Mouse (Mus musculus): ENCODE data around the gene Rere. TPM values are rescaled to one million over a fixed set of nuclear protein-coding genes. Genes with fewer than 3 reads are reported as not detected.
A peak's percentile ranks its signal among the peaks of the same experiment; 100 is the strongest.

Gene Rere
- total RNA-seq (2012; rRNA removed) (4.1 and 5.8 TPM in 2 replicates), polyA plus RNA-seq (2012; ENCODE audit: insufficient read depth in 1 of 2, insufficient read length in 2 of 2, low read depth in 1 of 2, low replicate concordance in 2 of 2, missing spikeins in 1 of 2) (10 to 100 TPM in 1 of 2 experiments, not detected in 1; 31.8 TPM)

DNA sequence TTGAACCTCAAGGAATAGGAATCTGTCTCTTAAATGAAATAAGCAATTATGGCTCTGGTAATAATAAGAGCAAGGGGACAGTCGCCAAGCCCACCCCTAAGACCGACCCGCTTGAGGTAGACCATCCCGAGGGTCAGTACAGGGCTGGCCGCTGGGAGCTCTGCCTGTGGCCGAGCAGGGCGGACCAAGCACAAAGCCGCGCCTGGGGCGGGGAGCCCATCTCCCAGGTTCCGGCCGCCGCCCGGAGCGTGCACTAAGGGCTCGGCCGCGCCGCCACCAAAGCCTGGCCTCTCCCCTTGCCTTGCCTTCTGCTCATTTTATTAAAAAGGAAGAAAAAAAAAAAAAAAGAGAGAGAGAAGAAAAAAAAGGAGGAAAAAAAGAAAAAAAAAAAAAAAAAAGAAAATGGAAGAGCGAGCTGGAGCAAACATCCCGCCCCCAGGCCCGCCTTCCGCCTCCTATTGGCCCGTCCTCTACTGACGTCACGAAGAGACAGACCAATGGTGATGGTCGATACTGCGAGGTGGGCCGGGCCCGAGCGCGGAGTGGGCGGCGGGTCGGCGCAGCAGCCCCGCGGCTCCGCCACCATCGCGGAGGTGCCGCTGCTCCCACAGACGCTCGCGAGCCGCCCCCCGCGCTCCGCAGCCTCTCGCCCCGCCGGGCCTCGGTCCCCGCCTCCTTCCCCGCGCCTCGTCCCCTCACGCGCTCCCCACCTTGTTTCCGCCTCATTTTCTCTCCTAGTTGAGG is at the start of gene Rere:
Gene Rere (plus strand): TSS at position 629 of the 744 bp plus-strand sequence.
- Histone ChIP-seq H3K27ac (ENCODE audit: control insufficient read depth, low read depth, low read length) (peak within 1 kb of the TSS; percentile 85), H3K9ac (ENCODE audit: control insufficient read depth, low read depth, low read length, poor library complexity, severe bottlenecking) (peak within 1 kb of the TSS; percentile 86), H3K4me3 (ENCODE audit: control insufficient read depth in 1 of 2, insufficient read depth in 1 of 2, low read depth in 2 of 2, low read length in 2 of 2) (peak within 1 kb of the TSS; percentile 84 to 86), H3K9me3 (replicated peaks; ENCODE audit: insufficient read depth, low read length) (no peaks in the 10 kb centered on the region), H3K79me2 (ENCODE audit: control insufficient read depth, insufficient read depth, low read length, poor library complexity) (peaks cover 25% of the 10 kb centered on the region), H3K27me3 (ENCODE audit: control insufficient read depth in 1 of 2, insufficient read depth in 2 of 2, low read length in 2 of 2) (no peaks in the 10 kb centered on the region), H3K36me3 (ENCODE audit: control insufficient read depth in 1 of 2, insufficient read depth in 2 of 2, low read length in 2 of 2) (peaks cover 0 to 16% of the 10 kb centered on the region in 2 experiments; a peak in 2 of 4 replicates), H3K4me1 (ENCODE audit: control insufficient read depth in 1 of 2, insufficient read depth in 2 of 2, low read length in 2 of 2) (peaks cover 5 to 12% of the 10 kb centered on the region in 2 experiments)
- DNase-seq (ENCODE audit: low read depth, low spot score) = peak; percentile 95
- peak; percentile 85 for TF ChIP-seq POLR2AphosphoS2 (IDR thresholded peaks at IDR 0.05; ENCODE audit: low read length)
- no peak for TF ChIP-seq UBTF (IDR thresholded peaks at IDR 0.05; ENCODE audit: borderline replicate concordance, insufficient read depth, low read depth, low read length)
- no peak for TF ChIP-seq MYB (IDR thresholded peaks at IDR 0.05; ENCODE audit: low read depth, low read length)
- peak; percentile 90 for TF ChIP-seq NELFE (IDR thresholded peaks at IDR 0.05; ENCODE audit: low read depth, low read length)
- peak; percentile 97 for TF ChIP-seq ZNF384 (IDR thresholded peaks at IDR 0.05; ENCODE audit: low read depth, low read length)
- peak; percentile 81 for TF ChIP-seq HCFC1 (IDR thresholded peaks at IDR 0.05; ENCODE audit: low read depth, low read length)
- TF ChIP-seq ELF1 (IDR thresholded peaks at IDR 0.05; ENCODE audit: low read depth, low read length) = peak; percentile 53; the same call in 1 of the 2 replicates
- TF ChIP-seq CTCF (IDR thresholded peaks at IDR 0.05 in 2 of 3, conservative IDR thresholded peaks at IDR 0.05 in 1 of 3; ENCODE audit: control insufficient read depth in 1 of 3, insufficient read depth in 1 of 3, low read depth in 2 of 3, low read length in 3 of 3, poor library complexity in 1 of 3, severe bottlenecking in 1 of 3) = no peak
- TF ChIP-seq ZMIZ1 (IDR thresholded peaks at IDR 0.05; ENCODE audit: low read depth, low read length) = peak; percentile 79
- TF ChIP-seq MAZ (IDR thresholded peaks at IDR 0.05; ENCODE audit: low read depth, low read length) = no peak
- no peak for TF ChIP-seq EP300 (IDR thresholded peaks at IDR 0.05; ENCODE audit: low read depth in 1 of 2, low read length in 2 of 2)
- peak; percentile 75 to 88; a peak in 2 of 4 replicates for TF ChIP-seq POLR2A (IDR thresholded peaks at IDR 0.05; ENCODE audit: control insufficient read depth in 1 of 2, insufficient read depth in 1 of 2, low read depth in 1 of 2, low read length in 2 of 2, poor library complexity in 1 of 2)
- TF ChIP-seq BHLHE40 (IDR thresholded peaks at IDR 0.05; ENCODE audit: borderline replicate concordance, low read depth, low read length) = no peak
- TF ChIP-seq TAL1 (IDR thresholded peaks at IDR 0.05; ENCODE audit: low read length) = no peak
- TF ChIP-seq NRF1 (IDR thresholded peaks at IDR 0.05; ENCODE audit: insufficient read depth, low read depth, low read length, poor library complexity, severe bottlenecking) = peak; percentile 48; the same call in 1 of the 2 replicates
- TF ChIP-seq RAD21 (IDR thresholded peaks at IDR 0.05; ENCODE audit: low read depth, low read length) = no peak
- peak; percentile 56; the same call in 1 of the 2 replicates for TF ChIP-seq MYC (IDR thresholded peaks at IDR 0.05; ENCODE audit: low read depth, low read length)
- peak; percentile 15; the same call in 1 of the 2 replicates for TF ChIP-seq ETS1 (IDR thresholded peaks at IDR 0.05; ENCODE audit: low read depth, low read length)
- TF ChIP-seq CHD2 (IDR thresholded peaks at IDR 0.05; ENCODE audit: low read length) = peak; percentile 60
- peak; percentile 65; the same call in 1 of the 2 replicates for TF ChIP-seq TBP (IDR thresholded peaks at IDR 0.05; ENCODE audit: low read depth, low read length)
- no peak for TF ChIP-seq POLR2AphosphoS5 (IDR thresholded peaks at IDR 0.05; ENCODE audit: borderline replicate concordance, low read depth, low read length)
- peak; percentile 75 for TF ChIP-seq MXI1 (IDR thresholded peaks at IDR 0.05; ENCODE audit: low read depth, low read length)
- peak; percentile 59 for TF ChIP-seq TCF12 (IDR thresholded peaks at IDR 0.05; ENCODE audit: low read depth, low read length)

All from MEL (cell line).